Comparison of ENCODE assay signal across 29 mouse cellular contexts in genomic region chr9:79044344-79044743, GRCm38 (mm10).
"Had no signal": no experiment of that assay in that cellular context is flagged by ENCODE, and none has a peak within 500 bp of the region (broad histone marks: within the 10 kb centered on the region; RNA-seq: fewer than 3 reads in every experiment).

No protein-coding gene starts in this region.

- H3K4me2 ChIP-seq: heart, embryonic 11.5 days; heart, embryonic 13.5 days; heart, embryonic 15.5 days; hindbrain, embryonic 12.5 days; hindbrain, embryonic 14.5 days; intestine, embryonic 15.5 days; kidney, embryonic 15.5 days; limb, embryonic 13.5 days; limb, embryonic 15.5 days; liver, embryonic 12.5 days had no signal

- ATAC-seq: hindbrain, embryonic 16.5 days; inflammation-experienced regulatory T-cells, adult 6 months; intestine, embryonic 15.5 days; intestine, postnatal 0 days; liver, embryonic 12.5 days had no signal

- H3K9ac ChIP-seq: heart, embryonic 13.5 days; heart, embryonic 15.5 days; hindbrain, embryonic 12.5 days; hindbrain, embryonic 14.5 days; intestine, embryonic 15.5 days; kidney, embryonic 15.5 days; limb, embryonic 13.5 days; limb, embryonic 15.5 days; liver, embryonic 12.5 days; liver, embryonic 14.5 days had no signal

- DNase-seq: gastrocnemius, adult 2 months; gastrocnemius, postnatal 10 days; gastrocnemius, postnatal 25 days; heart, adult 2 months; heart, postnatal 14 days; heart, postnatal 4 days; kidney, adult 18-20 months; kidney, adult 9 months; kidney, postnatal 14 days; kidney, postnatal 36 days; layer of hippocampus, adult 9-11 months; layer of hippocampus, postnatal 36 days; left cerebral cortex, postnatal 4 days had no signal

- H3K4me1 ChIP-seq: heart, embryonic 13.5 days; heart, embryonic 15.5 days; hindbrain, embryonic 10.5 days; hindbrain, embryonic 12.5 days; intestine, embryonic 15.5 days; kidney, embryonic 15.5 days; limb, embryonic 13.5 days; limb, embryonic 15.5 days; liver, embryonic 12.5 days had no signal

- H3K27ac ChIP-seq: gastrocnemius, adult 2 months; heart, adult 2 months; heart, embryonic 13.5 days; heart, embryonic 15.5 days; hindbrain, embryonic 10.5 days; hindbrain, embryonic 12.5 days; hindbrain, embryonic 14.5 days; intestine, embryonic 15.5 days; kidney, embryonic 15.5 days; kidney, postnatal 0 days; limb, embryonic 13.5 days; limb, embryonic 15.5 days; liver, embryonic 12.5 days; liver, embryonic 14.5 days had no signal

- H3K9me3 ChIP-seq: heart, embryonic 13.5 days; heart, embryonic 15.5 days; hindbrain, embryonic 10.5 days; hindbrain, embryonic 12.5 days; intestine, embryonic 15.5 days; kidney, embryonic 15.5 days; limb, embryonic 13.5 days; limb, embryonic 15.5 days; liver, embryonic 12.5 days had no signal

- H3K27me3 ChIP-seq: heart, embryonic 13.5 days; heart, embryonic 15.5 days; hindbrain, embryonic 12.5 days; intestine, embryonic 15.5 days; kidney, embryonic 15.5 days; limb, embryonic 13.5 days; limb, embryonic 15.5 days; liver, embryonic 12.5 days had no signal

- H3K4me3 ChIP-seq: gastrocnemius, adult 2 months; heart, adult 2 months; heart, embryonic 13.5 days; heart, embryonic 15.5 days; hindbrain, embryonic 10.5 days; hindbrain, embryonic 12.5 days; intestine, embryonic 15.5 days; kidney, embryonic 15.5 days; limb, embryonic 13.5 days; limb, embryonic 15.5 days; liver, embryonic 12.5 days had no signal

- H3K36me3 ChIP-seq: heart, embryonic 13.5 days; heart, embryonic 15.5 days; hindbrain, embryonic 10.5 days; hindbrain, embryonic 12.5 days; intestine, embryonic 15.5 days; kidney, embryonic 15.5 days; limb, embryonic 13.5 days; limb, embryonic 15.5 days; liver, embryonic 12.5 days had no signal
